Mouse (Mus musculus): ENCODE data around the gene Tomm20l. TPM values are rescaled to one million over a fixed set of nuclear protein-coding genes. Genes with fewer than 3 reads are reported as not detected.
A peak's percentile ranks its signal among the peaks of the same experiment; 100 is the strongest.

Gene Tomm20l
- polyA plus RNA-seq, 2 experiments: not detected

DNA sequence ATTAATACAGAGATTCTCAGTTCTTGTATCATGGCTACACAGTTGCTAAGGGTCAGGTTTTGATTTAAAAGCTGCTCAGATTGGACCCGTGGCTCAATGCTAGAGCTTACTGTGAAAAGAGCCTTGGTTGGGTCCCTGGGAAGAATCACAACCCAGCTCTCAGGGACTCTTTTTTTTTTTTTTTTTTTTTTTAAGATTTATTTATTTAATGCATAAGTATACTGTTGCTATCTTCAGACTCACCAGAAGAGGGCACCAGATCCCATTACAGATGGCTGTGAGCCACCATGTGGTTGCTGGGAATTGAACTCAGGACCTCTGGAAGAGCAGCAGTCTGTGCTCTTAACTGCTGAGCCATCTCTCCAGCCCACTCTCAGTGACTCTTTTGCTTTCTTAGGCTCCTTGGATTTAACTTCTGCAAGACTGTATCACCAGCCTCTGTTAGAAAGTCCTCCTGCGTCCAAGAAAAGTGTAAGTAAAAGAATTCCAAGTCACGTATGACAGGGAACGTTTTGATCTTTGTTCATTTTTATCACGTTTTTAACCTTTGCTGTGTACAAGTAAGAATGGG is 28.1 kb downstream of the Tomm20l start:
- Histone ChIP-seq H3K9ac (replicated peaks) (no peak overlapping the region), H3K27me3 (ENCODE audit: control insufficient read depth, insufficient read depth, low read length) (no peaks in the 10 kb centered on the region), H3K4me2 (ENCODE audit: low read depth) (peak overlapping the region; percentile 82), H3K4me1 (replicated peaks; ENCODE audit: control insufficient read depth in 2 of 2, insufficient read depth in 2 of 2, low read length in 1 of 2) (peaks cover 5 to 9% of the 10 kb centered on the region in 2 experiments; a peak in 2 of 4 replicates), H3K27ac (no peak overlapping the region), H3K36me3 (replicated peaks; ENCODE audit: control insufficient read depth, insufficient read depth, low read depth) (peaks cover 14% of the 10 kb centered on the region), H3K9me3 (ENCODE audit: control insufficient read depth, low read length) (no peaks in the 10 kb centered on the region), H3K4me3 (ENCODE audit: insufficient read depth in 1 of 2, low read depth in 2 of 2, low read length in 2 of 2) (no peak overlapping the region)
- DNase-seq (ENCODE audit: low read depth in 3 of 3, low spot score in 3 of 3): no peak
- TF ChIP-seq CTCF (IDR thresholded peaks at IDR 0.05; ENCODE audit: low read depth): peak; percentile 56
- TF ChIP-seq EP300 (IDR thresholded peaks at IDR 0.05; ENCODE audit: low read depth): no peak
- 68% methylated on average over 5 of the region's 5 CpGs for WGBS (ENCODE audit: insufficient replicate concordance)
- no peak for ATAC-seq (ENCODE audit: insufficient read depth)

DNA sequence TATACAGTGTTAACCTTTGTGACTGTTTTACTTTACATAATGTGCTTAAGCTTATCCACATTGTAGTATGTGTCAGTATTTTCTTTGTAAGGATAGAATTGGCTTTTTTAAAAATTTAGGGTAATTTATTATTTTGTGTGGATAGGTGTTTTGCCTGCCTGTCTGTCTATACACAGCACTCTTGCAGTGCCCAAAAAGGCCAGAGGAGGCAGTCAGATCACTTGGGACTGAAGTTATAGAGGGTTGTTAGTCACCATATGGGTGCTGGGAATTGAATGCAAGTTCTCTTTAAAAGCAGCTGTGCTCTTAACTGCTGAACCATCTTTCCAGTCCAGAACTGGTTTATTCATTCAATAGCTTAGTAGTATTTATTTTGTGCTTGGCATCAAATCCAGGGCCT is 30.0 kb downstream of the Tomm20l start:
- DNase-seq (ENCODE audit: low read depth in 3 of 3, low spot score in 3 of 3) (no peak), ATAC-seq (ENCODE audit: insufficient read depth) (no peak)
- no peak overlapping the region for H3K9ac ChIP-seq (replicated peaks)
- peaks cover 3 to 7% of the 10 kb centered on the region in 2 experiments; a peak in 2 of 4 replicates for H3K4me1 ChIP-seq (replicated peaks; ENCODE audit: control insufficient read depth in 2 of 2, insufficient read depth in 2 of 2, low read length in 1 of 2)
- peaks cover 14% of the 10 kb centered on the region for H3K36me3 ChIP-seq (replicated peaks; ENCODE audit: control insufficient read depth, insufficient read depth, low read depth)
- no peak overlapping the region for H3K27ac ChIP-seq
- no peaks in the 10 kb centered on the region for H3K27me3 ChIP-seq (ENCODE audit: control insufficient read depth, insufficient read depth, low read length)
- H3K4me3 ChIP-seq (ENCODE audit: insufficient read depth in 1 of 2, low read depth in 2 of 2, low read length in 2 of 2): no peak overlapping the region
- TF ChIP-seq EP300 (IDR thresholded peaks at IDR 0.05; ENCODE audit: low read depth): no peak
- TF ChIP-seq CTCF (IDR thresholded peaks at IDR 0.05; ENCODE audit: low read depth): no peak
- no peaks in the 10 kb centered on the region for H3K9me3 ChIP-seq (ENCODE audit: control insufficient read depth, low read length)
- no peak overlapping the region for H3K4me2 ChIP-seq (ENCODE audit: low read depth)

DNA sequence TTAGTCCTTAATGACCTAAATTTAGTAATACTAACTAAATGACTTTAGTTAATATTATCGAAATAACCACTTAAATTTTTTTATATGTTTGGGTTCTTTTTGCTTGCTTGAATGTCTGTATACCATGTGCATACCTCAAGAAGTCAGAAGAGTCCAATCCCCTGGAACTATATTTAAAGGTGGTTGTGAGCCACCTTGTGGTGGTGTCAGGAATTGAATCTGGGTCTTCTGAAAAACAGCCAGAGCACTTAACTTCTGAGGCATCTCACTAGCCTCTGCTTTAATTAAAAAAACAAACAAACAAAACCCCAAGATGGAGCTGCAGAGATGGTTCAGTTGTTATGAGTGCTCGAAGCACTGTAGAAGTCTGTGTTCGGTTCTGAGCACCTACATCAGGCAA is 36.4 kb downstream of the Tomm20l start:
- H3K9me3 ChIP-seq (ENCODE audit: control insufficient read depth, low read length): no peaks in the 10 kb centered on the region
- DNase-seq (ENCODE audit: low read depth in 3 of 3, low spot score in 3 of 3) (peak in 1 of 3 experiments; percentile 31), ATAC-seq (ENCODE audit: insufficient read depth) (no peak)
- H3K4me1 ChIP-seq (replicated peaks; ENCODE audit: control insufficient read depth in 2 of 2, insufficient read depth in 2 of 2, low read length in 1 of 2): no peaks in the 10 kb centered on the region
- no peak for TF ChIP-seq EP300 (IDR thresholded peaks at IDR 0.05; ENCODE audit: low read depth)
- TF ChIP-seq CTCF (IDR thresholded peaks at IDR 0.05; ENCODE audit: low read depth): peak; percentile 56; the same call in 1 of the 2 replicates
- H3K27me3 ChIP-seq (ENCODE audit: control insufficient read depth, insufficient read depth, low read length): no peaks in the 10 kb centered on the region
- WGBS (ENCODE audit: insufficient replicate concordance): 62% methylated on average over 3 of the region's 3 CpGs
- H3K4me2 ChIP-seq (ENCODE audit: low read depth): no peak overlapping the region
- H3K27ac ChIP-seq: no peak overlapping the region
- H3K9ac ChIP-seq (replicated peaks): no peak overlapping the region
- no peak overlapping the region for H3K4me3 ChIP-seq (ENCODE audit: insufficient read depth in 1 of 2, low read depth in 2 of 2, low read length in 2 of 2)
- peaks cover 10% of the 10 kb centered on the region for H3K36me3 ChIP-seq (replicated peaks; ENCODE audit: control insufficient read depth, insufficient read depth, low read depth)

DNA sequence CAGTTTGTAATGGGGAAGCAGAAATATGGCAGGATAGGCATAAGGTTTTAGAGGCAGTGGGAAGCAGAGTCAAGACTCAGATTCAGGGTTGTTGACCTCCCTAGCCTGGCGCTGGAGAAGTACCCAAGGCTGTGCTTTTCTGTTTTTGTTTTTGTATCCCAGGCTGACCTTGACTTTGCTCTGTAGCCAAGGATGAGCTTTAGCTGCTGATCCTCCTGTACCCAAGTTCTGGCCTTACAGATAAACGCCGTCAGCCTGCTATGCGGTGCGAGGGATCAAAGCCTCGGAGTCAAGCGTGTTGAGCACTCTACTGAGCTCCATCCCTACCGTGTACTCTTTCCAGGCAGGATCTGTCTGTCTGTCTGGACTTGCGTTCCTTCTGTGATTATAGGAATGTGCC is 37.6 kb downstream of the Tomm20l start:
- TF ChIP-seq EP300 (IDR thresholded peaks at IDR 0.05; ENCODE audit: low read depth): no peak
- TF ChIP-seq CTCF (IDR thresholded peaks at IDR 0.05; ENCODE audit: low read depth): no peak
- Histone ChIP-seq H3K36me3 (replicated peaks; ENCODE audit: control insufficient read depth, insufficient read depth, low read depth) (peaks cover 15% of the 10 kb centered on the region), H3K9ac (replicated peaks) (no peak overlapping the region), H3K27ac (no peak overlapping the region), H3K4me2 (ENCODE audit: low read depth) (no peak overlapping the region), H3K4me3 (ENCODE audit: insufficient read depth in 1 of 2, low read depth in 2 of 2, low read length in 2 of 2) (no peak overlapping the region), H3K9me3 (ENCODE audit: control insufficient read depth, low read length) (no peaks in the 10 kb centered on the region), H3K27me3 (ENCODE audit: control insufficient read depth, insufficient read depth, low read length) (no peaks in the 10 kb centered on the region), H3K4me1 (replicated peaks; ENCODE audit: control insufficient read depth in 2 of 2, insufficient read depth in 2 of 2, low read length in 1 of 2) (no peaks in the 10 kb centered on the region)
- no peak for ATAC-seq (ENCODE audit: insufficient read depth)
- no peak for DNase-seq (ENCODE audit: low read depth in 3 of 3, low spot score in 3 of 3)
- WGBS (ENCODE audit: insufficient replicate concordance): 88% methylated on average over 9 of the region's 9 CpGs

DNA sequence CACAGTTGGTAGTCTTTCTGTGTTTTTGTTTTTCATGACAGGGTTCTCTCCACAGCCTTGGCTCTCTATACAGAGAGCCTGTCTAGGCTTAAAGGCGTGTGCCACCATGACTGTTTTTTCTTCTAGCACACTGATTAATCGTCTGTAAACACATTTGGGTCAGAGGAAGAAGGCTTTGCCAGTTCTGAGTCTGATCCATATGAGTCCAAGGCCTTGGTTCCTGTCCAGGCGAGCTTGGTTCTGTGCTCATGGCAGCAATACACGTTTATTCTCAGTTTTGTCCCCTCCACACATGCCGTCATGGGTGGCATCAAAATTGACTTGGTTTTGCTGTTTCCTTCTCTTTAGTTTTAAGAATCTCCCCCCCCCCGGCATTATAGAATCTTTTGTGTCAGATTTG is 38.2 kb downstream of the Tomm20l start:
- no peak overlapping the region for H3K4me2 ChIP-seq (ENCODE audit: low read depth)
- H3K27ac ChIP-seq: no peak overlapping the region
- TF ChIP-seq CTCF (IDR thresholded peaks at IDR 0.05; ENCODE audit: low read depth) (no peak), EP300 (IDR thresholded peaks at IDR 0.05; ENCODE audit: low read depth) (no peak)
- no peak overlapping the region for H3K9ac ChIP-seq (replicated peaks)
- ATAC-seq (ENCODE audit: insufficient read depth) (no peak), DNase-seq (ENCODE audit: low read depth in 3 of 3, low spot score in 3 of 3) (no peak)
- no peaks in the 10 kb centered on the region for H3K27me3 ChIP-seq (ENCODE audit: control insufficient read depth, insufficient read depth, low read length)
- H3K36me3 ChIP-seq (replicated peaks; ENCODE audit: control insufficient read depth, insufficient read depth, low read depth): peaks cover 15% of the 10 kb centered on the region
- H3K4me1 ChIP-seq (replicated peaks; ENCODE audit: control insufficient read depth in 2 of 2, insufficient read depth in 2 of 2, low read length in 1 of 2): no peaks in the 10 kb centered on the region
- H3K4me3 ChIP-seq (ENCODE audit: insufficient read depth in 1 of 2, low read depth in 2 of 2, low read length in 2 of 2): no peak overlapping the region
- 75% methylated on average over 6 of the region's 6 CpGs for WGBS (ENCODE audit: insufficient replicate concordance)
- no peaks in the 10 kb centered on the region for H3K9me3 ChIP-seq (ENCODE audit: control insufficient read depth, low read length)

Measured in liver, embryonic 14.5 days (tissue).